Comparison of ENCODE assay signal across 10 mouse cellular contexts in the genomic region with DNA sequence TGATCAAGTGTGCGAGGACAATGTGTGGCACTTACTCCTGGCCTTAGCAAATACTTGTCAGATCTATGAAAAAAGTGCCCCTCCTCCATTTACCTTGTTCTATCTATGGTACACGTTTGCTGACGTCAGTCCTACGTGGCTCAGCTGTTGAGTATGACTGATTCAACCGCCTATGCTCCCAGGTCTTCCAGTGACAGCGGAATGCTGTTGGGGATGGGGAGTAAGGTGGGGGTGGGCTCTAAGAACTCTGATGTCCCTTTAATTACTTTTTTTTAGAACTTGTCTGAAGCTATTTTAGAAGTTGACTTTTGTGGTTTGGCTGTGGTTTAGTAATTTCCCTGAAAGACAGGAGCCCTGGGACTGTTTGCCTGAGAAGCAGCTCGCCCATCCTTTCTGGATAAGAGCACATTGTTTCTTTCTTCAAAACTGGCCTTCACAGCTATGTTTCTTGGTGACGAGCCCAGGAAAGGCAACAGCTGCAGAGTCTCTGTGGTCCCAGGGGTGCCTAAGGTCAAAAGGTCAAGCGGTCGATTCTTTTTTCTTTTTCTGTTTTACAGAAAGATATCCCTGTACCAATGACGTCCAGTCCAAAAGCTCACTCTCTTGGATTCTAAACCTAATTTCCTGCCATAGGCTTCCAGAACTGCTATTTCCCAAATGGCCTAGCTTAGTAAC.
DNase-seq lines count a peak whose midpoint lies in the region; ATAC-seq and TF ChIP-seq lines count a peak whose summit lies in the region.
"Had no signal": no experiment of that assay in that cellular context is flagged by ENCODE, and none has a peak within 500 bp of the region (broad histone marks: within the 10 kb centered on the region; RNA-seq: fewer than 3 reads in every experiment).

No protein-coding gene starts in this region.

- in situ Hi-C loops in CH12.LX (cut with MboI; ENCODE audit: low pct_ligation_motif_present, low pct_unique_long_range_greater_than_20kb, low sequenced_read_pairs): no loop called here

- no peaks in the 10 kb centered on the region for H3K27me3 ChIP-seq in CH12.LX (replicated peaks)
- H3K27me3 ChIP-seq in heart, postnatal 0 days (ENCODE audit: control insufficient read depth, insufficient read depth, low read length): no peaks in the 10 kb centered on the region
- H3K27me3 ChIP-seq: midbrain, embryonic 12.5 days had no signal

- no peak overlapping the region for H3K9ac ChIP-seq in CH12.LX (ENCODE audit: insufficient read depth, low read depth)
- H3K9ac ChIP-seq in heart, postnatal 0 days (replicated peaks; ENCODE audit: low read depth, low read length): no peak overlapping the region
- H3K9ac ChIP-seq: midbrain, embryonic 12.5 days had no signal

- no peaks in the 10 kb centered on the region for H3K9me3 ChIP-seq in CH12.LX (replicated peaks; ENCODE audit: low read length)
- H3K9me3 ChIP-seq in heart, postnatal 0 days (replicated peaks; ENCODE audit: control insufficient read depth, low read length): no peaks in the 10 kb centered on the region
- H3K9me3 ChIP-seq: midbrain, embryonic 12.5 days had no signal

- no peak for TF ChIP-seq EP300 in CH12.LX (IDR thresholded peaks at IDR 0.05; ENCODE audit: low read length)
- no peak for TF ChIP-seq EP300 in heart, postnatal 0 days (IDR thresholded peaks at IDR 0.05; ENCODE audit: low read depth)

- WGBS in heart, postnatal 0 days: 60% methylated on average over 11 of the region's 11 CpGs

- no peak overlapping the region for H3K4me3 ChIP-seq in CH12.LX (replicated peaks in 1 of 3; ENCODE audit: low read depth in 2 of 3, low read length in 2 of 3, poor library complexity in 1 of 3)
- no peak overlapping the region for H3K4me3 ChIP-seq in heart, postnatal 0 days (ENCODE audit: low read depth, low read length)
- no peak overlapping the region for H3K4me3 ChIP-seq in layer of hippocampus, adult 2 months
- H3K4me3 ChIP-seq in left cerebral cortex, adult 2 months: no peak overlapping the region
- H3K4me3 ChIP-seq: midbrain, embryonic 12.5 days had no signal

- H3K4me2 ChIP-seq in CH12.LX (ENCODE audit: insufficient read depth, low read depth, poor library complexity, severe bottlenecking): no peak overlapping the region
- no peak overlapping the region for H3K4me2 ChIP-seq in heart, postnatal 0 days (ENCODE audit: low read depth, low read length)
- H3K4me2 ChIP-seq: midbrain, embryonic 12.5 days had no signal

- DNase-seq in cerebellum, postnatal 10 days: peak; percentile 11 to 25
- DNase-seq in cerebellum, postnatal 25 days: no peak
- DNase-seq in CH12.LX (ENCODE audit: extremely low read depth): peak; percentile 7
- DNase-seq in heart, postnatal 0 days (ENCODE audit: low spot score): peak; percentile 35
- DNase-seq in lung, postnatal 10 days: peak; percentile 68
- no peak for DNase-seq in layer of hippocampus, adult 2 months (ENCODE audit: low spot score in 2 of 2)
- DNase-seq in frontal cortex, postnatal 25 days (ENCODE audit: low spot score in 2 of 2): no peak
- no peak for DNase-seq in left cerebral cortex, adult 2 months (ENCODE audit: extremely low spot score in 1 of 2, low spot score in 2 of 2)
- DNase-seq: cerebellum, postnatal 36 days had no signal

- H3K36me3 ChIP-seq in CH12.LX (replicated peaks in 1 of 2; ENCODE audit: control insufficient read depth in 1 of 2, insufficient read depth in 1 of 2, low read length in 1 of 2): no peaks in the 10 kb centered on the region
- H3K36me3 ChIP-seq in heart, postnatal 0 days (replicated peaks; ENCODE audit: control insufficient read depth, insufficient read depth, low read length): no peaks in the 10 kb centered on the region
- H3K36me3 ChIP-seq: midbrain, embryonic 12.5 days had no signal

- no peaks in the 10 kb centered on the region for H3K79me2 ChIP-seq in CH12.LX (replicated peaks; ENCODE audit: control insufficient read depth, extremely low read depth, insufficient read depth, poor library complexity, severe bottlenecking)

- peaks cover 2 to 9% of the 10 kb centered on the region in 2 experiments; a peak in 3 of 4 replicates for H3K4me1 ChIP-seq in CH12.LX (ENCODE audit: control insufficient read depth in 1 of 2, insufficient read depth in 2 of 2)
- no peaks in the 10 kb centered on the region for H3K4me1 ChIP-seq in heart, postnatal 0 days (ENCODE audit: control insufficient read depth, insufficient read depth)
- H3K4me1 ChIP-seq: midbrain, embryonic 12.5 days had no signal

- no peak for TF ChIP-seq POLR2A in CH12.LX (IDR thresholded peaks at IDR 0.05; ENCODE audit: low read depth, low read length)

- intact Hi-C loops in left cerebral cortex, adult 2 months (cut with DNase I): no loop called here

- dilution Hi-C loops in CH12.LX (cut with MboI; ENCODE audit: extremely low pct_ligation_motif_present, extremely low pct_unique_long_range_greater_than_20kb, low sequenced_read_pairs): no loop called here

- peak; percentile 49 for ATAC-seq in heart, postnatal 0 days (ENCODE audit: insufficient read depth, low read depth)

- TF ChIP-seq RAD21 in CH12.LX (IDR thresholded peaks at IDR 0.05; ENCODE audit: low read depth, low read length): no peak

- TF ChIP-seq CTCF in CH12.LX (conservative IDR thresholded peaks at IDR 0.05 in 1 of 2, IDR thresholded peaks at IDR 0.05 in 1 of 2; ENCODE audit: low read depth in 2 of 2, low read length in 2 of 2): no peak
- TF ChIP-seq CTCF in heart, postnatal 0 days (IDR thresholded peaks at IDR 0.05; ENCODE audit: low read depth): no peak
- TF ChIP-seq CTCF in layer of hippocampus, adult 2 months (conservative IDR thresholded peaks at IDR 0.05): no peak
- TF ChIP-seq CTCF in left cerebral cortex, adult 2 months (IDR thresholded peaks at IDR 0.05): no peak

- no peak overlapping the region for H3K27ac ChIP-seq in CH12.LX (ENCODE audit: insufficient read depth, low read depth)
- H3K27ac ChIP-seq in heart, postnatal 0 days (ENCODE audit: low read depth): no peak overlapping the region; the same call in 1 of the 2 replicates
- H3K27ac ChIP-seq in layer of hippocampus, adult 2 months: no peak overlapping the region
- no peak overlapping the region for H3K27ac ChIP-seq in left cerebral cortex, adult 2 months
- H3K27ac ChIP-seq: midbrain, embryonic 12.5 days had no signal

TF ChIP-seq in CH12.LX, 34 proteins besides CTCF, POLR2A, EP300 and RAD21:
- TF ChIP-seq GABPA (IDR thresholded peaks at IDR 0.05; ENCODE audit: insufficient replicate concordance, low read depth, low read length) (no peak), ETS1 (conservative IDR thresholded peaks at IDR 0.05; ENCODE audit: low read depth, low read length) (no peak), MAFK (IDR thresholded peaks at IDR 0.05; ENCODE audit: insufficient replicate concordance, low read length) (no peak), TBP (conservative IDR thresholded peaks at IDR 0.05; ENCODE audit: low read depth, low read length) (no peak), HCFC1 (IDR thresholded peaks at IDR 0.05; ENCODE audit: low read depth, low read length) (no peak), ELF1 (IDR thresholded peaks at IDR 0.05; ENCODE audit: low read depth, low read length) (no peak), ZNF384 (IDR thresholded peaks at IDR 0.05; ENCODE audit: low read depth, low read length) (no peak), KAT2A (IDR thresholded peaks at IDR 0.05; ENCODE audit: insufficient replicate concordance, low read length) (no peak), NRF1 (IDR thresholded peaks at IDR 0.05; ENCODE audit: low read depth, low read length) (no peak), POLR2AphosphoS2 (IDR thresholded peaks at IDR 0.05; ENCODE audit: low read depth, low read length) (no peak), PAX5 (IDR thresholded peaks at IDR 0.05; ENCODE audit: low read length) (no peak), E2F4 (IDR thresholded peaks at IDR 0.05; ENCODE audit: insufficient replicate concordance, low read depth, low read length) (no peak), MAX (IDR thresholded peaks at IDR 0.05; ENCODE audit: low read length) (no peak)

Comparison
In these comparisons a context has a peak if more than half of its experiments do, and no peak if none do; other contexts are left out.
1. DNase-seq: peak in cerebellum, postnatal 10 days (2 of 2), CH12.LX (single experiment), heart, postnatal 0 days (single experiment) and lung, postnatal 10 days (single experiment); none in cerebellum, postnatal 25 days (0 of 2), layer of hippocampus, adult 2 months (0 of 2), frontal cortex, postnatal 25 days (0 of 2) and left cerebral cortex, adult 2 months (0 of 2).